Mouse (Mus musculus): ENCODE data around the gene Pde6h. TPM values are rescaled to one million over a fixed set of nuclear protein-coding genes. Genes with fewer than 3 reads are reported as not detected.
"Not testable (repeated sequence)": the region's sequence is repeated elsewhere in the genome, so short reads cannot be mapped to it uniquely, and the experiment has no call there.

Pde6h gene
- 0.06 and 0.40 TPM in 2 replicates for polyA plus RNA-seq (2015; fragmentation: Nextera tagmentation; extraction: Ambion mirVana)

GRCm38 (mm10) chr6:136923532-136923931, at the start of gene Pde6h:
Gene Pde6h (plus strand): TSS chr6:136923832.
- 92% methylated on average over 8 of the region's 8 CpGs for WGBS
- DNase-seq (ENCODE audit: low spot score) (no peak), ATAC-seq (ENCODE audit: low FRiP score, low TSS enrichment) (no peak)
- no peaks in the 10 kb centered on the region for H3K4me1 ChIP-seq (replicated peaks; ENCODE audit: control insufficient read depth, insufficient read depth)
- no peak within 1 kb of the TSS for H3K4me3 ChIP-seq (ENCODE audit: low read depth, low read length)
- no peak for TF ChIP-seq CTCF (IDR thresholded peaks at IDR 0.05; ENCODE audit: low read depth)
- TF ChIP-seq EP300 (optimal IDR thresholded peaks at IDR 0.05), result no peak
- H3K9me3 ChIP-seq (ENCODE audit: control insufficient read depth, low read length), result no peaks in the 10 kb centered on the region
- no peak within 1 kb of the TSS for H3K4me2 ChIP-seq (replicated peaks; ENCODE audit: low read depth)
- H3K9ac ChIP-seq (ENCODE audit: low read length), result no peak within 1 kb of the TSS
- no peaks in the 10 kb centered on the region for H3K27me3 ChIP-seq (ENCODE audit: control insufficient read depth, insufficient read depth, low read length)
- no peak within 1 kb of the TSS for H3K27ac ChIP-seq (replicated peaks)
- no peaks in the 10 kb centered on the region for H3K36me3 ChIP-seq (ENCODE audit: control insufficient read depth, insufficient read depth, low read length)

GRCm38 (mm10) chr6:136874599-136874998, 49.0 kb upstream of the Pde6h start:
- TF ChIP-seq CTCF (IDR thresholded peaks at IDR 0.05; ENCODE audit: low read depth) (no peak), EP300 (optimal IDR thresholded peaks at IDR 0.05) (no peak)
- Histone ChIP-seq H3K4me3 (ENCODE audit: low read depth, low read length) (peak overlapping the region; percentile 32), H3K27me3 (ENCODE audit: control insufficient read depth, insufficient read depth, low read length) (no peaks in the 10 kb centered on the region), H3K9me3 (ENCODE audit: control insufficient read depth, low read length) (no peaks in the 10 kb centered on the region), H3K36me3 (ENCODE audit: control insufficient read depth, insufficient read depth, low read length) (no peaks in the 10 kb centered on the region), H3K4me2 (replicated peaks; ENCODE audit: low read depth) (peak overlapping the region; percentile 21), H3K4me1 (replicated peaks; ENCODE audit: control insufficient read depth, insufficient read depth) (no peaks in the 10 kb centered on the region), H3K27ac (replicated peaks) (0 out of 2 replicates have a peak overlapping the region, but pooled peaks have one; percentile 59), H3K9ac (ENCODE audit: low read length) (peak overlapping the region; percentile 31; the same call in 1 of the 2 replicates)
- ATAC-seq (ENCODE audit: low FRiP score, low TSS enrichment) (no peak; the same call in 1 of the 2 replicates), DNase-seq (ENCODE audit: low spot score) (no peak)
- WGBS, result 22% methylated on average over 8 of the region's 8 CpGs

- Histone ChIP-seq H3K36me3 (ENCODE audit: control insufficient read depth, insufficient read depth, low read length) (no peaks in the 10 kb centered on the region), H3K4me3 (ENCODE audit: low read depth, low read length) (peak within 1 kb of the TSS; percentile 38), H3K9ac (ENCODE audit: low read length) (peak within 1 kb of the TSS; percentile 54; the same call in 1 of the 2 replicates), H3K4me2 (replicated peaks; ENCODE audit: low read depth) (peak within 1 kb of the TSS; percentile 37), H3K4me1 (replicated peaks; ENCODE audit: control insufficient read depth, insufficient read depth) (no peaks in the 10 kb centered on the region), H3K9me3 (ENCODE audit: control insufficient read depth, low read length) (no peaks in the 10 kb centered on the region), H3K27ac (replicated peaks) (peak within 1 kb of the TSS; percentile 78), H3K27me3 (ENCODE audit: control insufficient read depth, insufficient read depth, low read length) (no peaks in the 10 kb centered on the region)
- 33% methylated on average over 9 of the region's 9 CpGs for WGBS
- DNase-seq (ENCODE audit: low spot score), result peak; percentile 50
- peak; percentile 70; the same call in 1 of the 2 replicates for ATAC-seq (ENCODE audit: low FRiP score, low TSS enrichment)
- TF ChIP-seq EP300 (optimal IDR thresholded peaks at IDR 0.05) (no peak), CTCF (IDR thresholded peaks at IDR 0.05; ENCODE audit: low read depth) (no peak)
Measured at GRCm38 (mm10) chr6:136875670-136876069, 48.0 kb upstream of the Pde6h start, which contains the start of gene Mgp. Gene Mgp (minus strand): TSS chr6:136875823.

- no peaks in the 10 kb centered on the region for H3K4me1 ChIP-seq (replicated peaks; ENCODE audit: control insufficient read depth, insufficient read depth)
- H3K36me3 ChIP-seq (ENCODE audit: control insufficient read depth, insufficient read depth, low read length), result no peaks in the 10 kb centered on the region
- WGBS, result 50% methylated on average over 8 of the region's 8 CpGs
- no peak overlapping the region for H3K4me3 ChIP-seq (ENCODE audit: low read depth, low read length)
- ATAC-seq (ENCODE audit: low FRiP score, low TSS enrichment), result no peak
- H3K27ac ChIP-seq (replicated peaks), result no peak overlapping the region
- H3K9ac ChIP-seq (ENCODE audit: low read length), result no peak overlapping the region
- TF ChIP-seq CTCF (IDR thresholded peaks at IDR 0.05; ENCODE audit: low read depth) (no peak), EP300 (optimal IDR thresholded peaks at IDR 0.05) (no peak)
- H3K27me3 ChIP-seq (ENCODE audit: control insufficient read depth, insufficient read depth, low read length), result no peaks in the 10 kb centered on the region
- no peak overlapping the region for H3K4me2 ChIP-seq (replicated peaks; ENCODE audit: low read depth)
- no peaks in the 10 kb centered on the region for H3K9me3 ChIP-seq (ENCODE audit: control insufficient read depth, low read length)
- DNase-seq (ENCODE audit: low spot score), result no peak
Measured at GRCm38 (mm10) chr6:136881678-136882077, 42.0 kb upstream of the Pde6h start.

- no peak overlapping the region for H3K27ac ChIP-seq (replicated peaks)
- DNase-seq (ENCODE audit: low spot score) (no peak), ATAC-seq (ENCODE audit: low FRiP score, low TSS enrichment) (no peak)
- H3K36me3 ChIP-seq (ENCODE audit: control insufficient read depth, insufficient read depth, low read length), result no peaks in the 10 kb centered on the region
- no peak overlapping the region for H3K4me3 ChIP-seq (ENCODE audit: low read depth, low read length)
- H3K4me1 ChIP-seq (replicated peaks; ENCODE audit: control insufficient read depth, insufficient read depth), result 0 out of 2 replicates have a peak, but pooled peaks cover 2% of the 10 kb centered on the region
- H3K9me3 ChIP-seq (ENCODE audit: control insufficient read depth, low read length), result no peaks in the 10 kb centered on the region
- 58% methylated on average over 3 of the region's 3 CpGs for WGBS
- no peak overlapping the region for H3K9ac ChIP-seq (ENCODE audit: low read length)
- no peak overlapping the region for H3K4me2 ChIP-seq (replicated peaks; ENCODE audit: low read depth)
- H3K27me3 ChIP-seq (ENCODE audit: control insufficient read depth, insufficient read depth, low read length), result no peaks in the 10 kb centered on the region
- no peak for TF ChIP-seq EP300 (optimal IDR thresholded peaks at IDR 0.05)
- TF ChIP-seq CTCF (IDR thresholded peaks at IDR 0.05; ENCODE audit: low read depth), result no peak
Measured at GRCm38 (mm10) chr6:136883431-136883915, 40.2 kb upstream of the Pde6h start.

GRCm38 (mm10) chr6:136883961-136884360, 39.7 kb upstream of the Pde6h start:
- no peaks in the 10 kb centered on the region for H3K27me3 ChIP-seq (ENCODE audit: control insufficient read depth, insufficient read depth, low read length)
- no peak overlapping the region for H3K4me2 ChIP-seq (replicated peaks; ENCODE audit: low read depth)
- H3K27ac ChIP-seq (replicated peaks), result no peak overlapping the region
- H3K9me3 ChIP-seq (ENCODE audit: control insufficient read depth, low read length), result no peaks in the 10 kb centered on the region
- WGBS, result 94% methylated on average over 6 of the region's 6 CpGs
- DNase-seq (ENCODE audit: low spot score) (no peak), ATAC-seq (ENCODE audit: low FRiP score, low TSS enrichment) (no peak)
- TF ChIP-seq CTCF (IDR thresholded peaks at IDR 0.05; ENCODE audit: low read depth) (no peak), EP300 (optimal IDR thresholded peaks at IDR 0.05) (no peak)
- 0 out of 2 replicates have a peak, but pooled peaks cover 2% of the 10 kb centered on the region for H3K4me1 ChIP-seq (replicated peaks; ENCODE audit: control insufficient read depth, insufficient read depth)
- no peaks in the 10 kb centered on the region for H3K36me3 ChIP-seq (ENCODE audit: control insufficient read depth, insufficient read depth, low read length)
- no peak overlapping the region for H3K9ac ChIP-seq (ENCODE audit: low read length)
- no peak overlapping the region for H3K4me3 ChIP-seq (ENCODE audit: low read depth, low read length)

- ATAC-seq (ENCODE audit: low FRiP score, low TSS enrichment); H3K27ac ChIP-seq (replicated peaks); H3K4me3 ChIP-seq (ENCODE audit: low read depth, low read length); H3K9me3 ChIP-seq (ENCODE audit: control insufficient read depth, low read length); H3K36me3 ChIP-seq (ENCODE audit: control insufficient read depth, insufficient read depth, low read length); H3K27me3 ChIP-seq (ENCODE audit: control insufficient read depth, insufficient read depth, low read length); H3K4me1 ChIP-seq (replicated peaks; ENCODE audit: control insufficient read depth, insufficient read depth); H3K4me2 ChIP-seq (replicated peaks; ENCODE audit: low read depth); H3K9ac ChIP-seq (ENCODE audit: low read length); DNase-seq (ENCODE audit: low spot score): not testable (repeated sequence)
- 37% methylated on average over 1 of the region's 1 CpGs for WGBS
Measured at GRCm38 (mm10) chr6:136884766-136885165, 38.9 kb upstream of the Pde6h start.
